Mouse (Mus musculus) MEL (cell line): Measurements from ENCODE around the gene Scpep1. TPM values are rescaled to one million over a fixed set of nuclear protein-coding genes. Genes with fewer than 3 reads are reported as not detected.
"Not testable (repeated sequence)": the region's sequence is repeated elsewhere in the genome, so short reads cannot be mapped to it uniquely, and the experiment has no call there.

Experiments used
- DNase-seq: peaks from one replicate; pipeline ENCODE4 v3.0.0; 2011; ENCODE audit warnings: low read depth, low spot score
- H3K27ac ChIP-seq: 2 replicates; pipeline ENCODE4 v1.5.1; 2012; ENCODE audit warnings: low read depth, mild to moderate bottlenecking, control low read depth, low read length, moderate library complexity; ENCODE audit not compliant: control insufficient read depth
- H3K27me3 ChIP-seq, 2 experiments: fragments of 150-350 bp in 1 of 2; sonication (generic) in 1 of 2; 2 replicates each; pipeline ENCODE4 v1.6.1; 2012; ENCODE audit warnings: low read length in 2 of 2, mild to moderate bottlenecking in 2 of 2, improper control_type of control experiment in 1 of 2, moderate library complexity in 1 of 2; ENCODE audit not compliant: insufficient read depth in 2 of 2, control insufficient read depth in 1 of 2
- H3K36me3 ChIP-seq, 2 experiments: 2 replicates each; pipeline ENCODE4 v1.6.1; 2012 to 2014; ENCODE audit warnings: low read length in 2 of 2, improper control_type of control experiment in 1 of 2, inconsistent platforms in 1 of 2, mild to moderate bottlenecking in 1 of 2; ENCODE audit not compliant: insufficient read depth in 2 of 2, control insufficient read depth in 1 of 2
- H3K4me1 ChIP-seq, 2 experiments: fragments of 150-350 bp in 1 of 2; sonication (generic) in 1 of 2; 2 replicates each; pipeline ENCODE4 v1.6.1; 2012; ENCODE audit warnings: low read length in 2 of 2, improper control_type of control experiment in 1 of 2, mild to moderate bottlenecking in 1 of 2; ENCODE audit not compliant: insufficient read depth in 2 of 2, control insufficient read depth in 1 of 2
- H3K4me3 ChIP-seq, 2 experiments: fragments of 150-350 bp in 1 of 2; sonication (generic) in 1 of 2; 2 replicates each; pipeline ENCODE4 v1.5.1; 2012; ENCODE audit warnings: low read depth in 2 of 2, low read length in 2 of 2, mild to moderate bottlenecking in 2 of 2, moderate library complexity in 2 of 2, control low read depth in 1 of 2, improper control_type of control experiment in 1 of 2; ENCODE audit not compliant: control insufficient read depth in 1 of 2, insufficient read depth in 1 of 2
- H3K79me2 ChIP-seq: 2 replicates; pipeline ENCODE4 v1.6.1; 2012; ENCODE audit warnings: mild to moderate bottlenecking, low read length, moderate library complexity; ENCODE audit not compliant: control insufficient read depth, poor library complexity, insufficient read depth
- H3K9ac ChIP-seq: 2 replicates; pipeline ENCODE4 v1.6.1; 2012; ENCODE audit warnings: low read depth, mild to moderate bottlenecking, control low read depth, low read length, moderate library complexity; ENCODE audit not compliant: control insufficient read depth, poor library complexity, severe bottlenecking
- H3K9me3 ChIP-seq: fragments of 150-350 bp; sonication (generic); replicated peaks from 2 replicates; pipeline ENCODE4 v1.6.1; 2012; ENCODE audit warnings: mild to moderate bottlenecking, low read length, improper control_type of control experiment, moderate library complexity; ENCODE audit not compliant: insufficient read depth
- MAX ChIP-seq: IDR thresholded peaks from 2 replicates; pipeline ENCODE4 v1.6.1; 2011; ENCODE audit warnings: low read length, improper control_type of control experiment
- polyA plus RNA-seq, 2 experiments: library from polyadenylated mRNA; stranded (reverse) in 1 of 2; unstranded in 1 of 2; fragments of >175 nt in 1 of 2; fragments of >200 nt in 1 of 2; gene quantifications; 2 replicates each; pipeline versions ENCODE4 v1.2.1 to v1.2.4; 2012; ENCODE audit warnings: low replicate concordance in 2 of 2, low read depth in 1 of 2; ENCODE audit not compliant: insufficient read length in 2 of 2, insufficient read depth in 1 of 2, missing spikeins in 1 of 2
- total RNA-seq: library from RNA; depleted of rRNA; stranded (reverse); fragments of 300-350 nt; gene quantifications from 2 replicates; pipeline ENCODE4 v1.2.3, GENCODE M21; 2012

The Scpep1 gene
- total and polyA plus RNA-seq, 3 experiments: 7.9 to 15.6 TPM; not detected in 1

GRCm38 (mm10) chr11:88897624-88898379 is 57.5 kb downstream of the Scpep1 start:
- H3K9ac ChIP-seq: no peak overlapping the region
- no peaks in the 10 kb centered on the region for H3K79me2 ChIP-seq
- H3K27me3 ChIP-seq: peaks cover 0 to 8% of the 10 kb centered on the region in 2 experiments; a peak in 2 of 4 replicates
- H3K36me3 ChIP-seq: no peaks in the 10 kb centered on the region
- H3K9me3 ChIP-seq: no peaks in the 10 kb centered on the region
- no peak overlapping the region for H3K4me3 ChIP-seq
- no peak overlapping the region for H3K27ac ChIP-seq
- no peak for TF ChIP-seq MAX
- H3K4me1 ChIP-seq: no peaks in the 10 kb centered on the region
- DNase-seq: no peak

DNA sequence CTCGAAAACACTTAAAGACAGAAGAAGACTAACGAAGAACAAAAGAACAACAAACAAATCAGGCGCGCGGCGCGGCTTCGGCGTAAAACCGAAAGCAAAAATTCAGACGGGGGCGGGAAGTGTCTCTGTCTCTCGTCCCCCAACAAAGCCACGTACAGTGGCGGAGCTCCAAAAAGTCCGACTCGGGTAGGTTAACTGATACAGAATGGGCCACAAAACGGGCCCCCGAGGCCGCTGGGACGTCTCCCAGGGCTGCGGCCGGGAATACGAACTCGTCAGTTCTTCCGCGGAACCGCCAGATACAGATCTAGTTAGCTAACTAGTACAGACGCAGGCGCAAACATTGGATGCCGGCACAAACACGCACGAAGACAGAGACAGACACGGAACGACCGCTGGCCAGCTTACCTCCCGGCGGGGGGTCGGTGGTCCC is 59.4 kb downstream of the Scpep1 start:
- H3K9ac ChIP-seq, H3K79me2 ChIP-seq, H3K27me3 ChIP-seq, H3K36me3 ChIP-seq, H3K9me3 ChIP-seq, DNase-seq, H3K27ac ChIP-seq, H3K4me3 ChIP-seq, H3K4me1 ChIP-seq: not testable (repeated sequence)

- H3K27ac ChIP-seq, H3K27me3 ChIP-seq, DNase-seq, H3K9me3 ChIP-seq, H3K4me3 ChIP-seq, H3K36me3 ChIP-seq, H3K9ac ChIP-seq, H3K4me1 ChIP-seq, H3K79me2 ChIP-seq: not testable (repeated sequence)
These were observed 60.0 kb downstream of the Scpep1 start for GRCm38 (mm10) chr11:88895235-88895634.

GRCm38 (mm10) chr11:88894279-88894678 is 61.0 kb downstream of the Scpep1 start:
- not testable (repeated sequence) for H3K27ac ChIP-seq, H3K4me1 ChIP-seq, H3K4me3 ChIP-seq, DNase-seq, H3K79me2 ChIP-seq, H3K36me3 ChIP-seq, H3K27me3 ChIP-seq, H3K9ac ChIP-seq, H3K9me3 ChIP-seq

DNA sequence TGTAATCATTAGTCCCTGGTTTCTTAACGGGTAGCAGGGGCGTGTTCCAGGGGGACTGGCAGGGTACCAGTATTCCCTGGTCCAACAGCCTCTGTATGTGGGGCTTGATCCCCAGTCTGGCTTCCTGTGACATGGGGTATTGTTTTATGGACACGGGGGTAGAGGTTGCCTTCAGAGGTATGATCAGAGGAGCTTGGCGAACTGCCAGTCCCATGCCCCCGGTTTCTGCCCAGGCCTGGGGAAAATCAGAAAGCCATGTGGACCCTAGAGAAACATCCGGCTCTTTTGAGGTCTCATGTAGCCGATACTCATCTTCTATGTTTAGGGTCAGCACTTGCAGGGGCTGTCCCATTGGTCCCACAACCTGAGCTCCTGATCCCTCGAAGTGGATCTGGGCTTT is 61.8 kb downstream of the Scpep1 start:
- not testable (repeated sequence) for H3K4me3 ChIP-seq, H3K4me1 ChIP-seq, H3K9me3 ChIP-seq, H3K36me3 ChIP-seq, H3K27me3 ChIP-seq, H3K27ac ChIP-seq, H3K79me2 ChIP-seq, H3K9ac ChIP-seq, DNase-seq

- not testable (repeated sequence) for H3K27me3 ChIP-seq, DNase-seq, H3K9me3 ChIP-seq, H3K79me2 ChIP-seq, H3K36me3 ChIP-seq, H3K4me1 ChIP-seq, H3K9ac ChIP-seq, H3K27ac ChIP-seq, H3K4me3 ChIP-seq
These were observed 62.5 kb downstream of the Scpep1 start for GRCm38 (mm10) chr11:88892789-88893188.

- H3K27me3 ChIP-seq, H3K36me3 ChIP-seq, H3K9ac ChIP-seq, H3K4me3 ChIP-seq, H3K79me2 ChIP-seq, H3K9me3 ChIP-seq, H3K4me1 ChIP-seq, DNase-seq, H3K27ac ChIP-seq: not testable (repeated sequence)
These were observed 63.2 kb downstream of the Scpep1 start for GRCm38 (mm10) chr11:88891921-88892561.
